Mouse (Mus musculus) spleen, adult 10 weeks (tissue): ENCODE results near the gene Lonp2. TPM values are rescaled to one million over a fixed set of nuclear protein-coding genes. Genes with fewer than 3 reads are reported as not detected.

ENCODE experiments used
- polyA plus RNA-seq: library from polyadenylated mRNA; stranded (reverse); fragments of 350-450 nt; fragmentation: Illumina TruSeq; extraction: RNeasy Lipid Tissue Mini Kit (QIAGEN cat#74804); gene quantifications from one replicate; pipeline ENCODE4 v1.2.3, GENCODE M21; 2015; ENCODE audit warnings: low replicate concordance; ENCODE audit not compliant: insufficient read depth

The Lonp2 gene
- polyA plus RNA-seq: 63.1 TPM

GRCm38 (mm10) chr8:86623911-86624731 is at the start of gene Lonp2:
Gene Lonp2 (plus strand): TSS chr8:86624043.

DNA sequence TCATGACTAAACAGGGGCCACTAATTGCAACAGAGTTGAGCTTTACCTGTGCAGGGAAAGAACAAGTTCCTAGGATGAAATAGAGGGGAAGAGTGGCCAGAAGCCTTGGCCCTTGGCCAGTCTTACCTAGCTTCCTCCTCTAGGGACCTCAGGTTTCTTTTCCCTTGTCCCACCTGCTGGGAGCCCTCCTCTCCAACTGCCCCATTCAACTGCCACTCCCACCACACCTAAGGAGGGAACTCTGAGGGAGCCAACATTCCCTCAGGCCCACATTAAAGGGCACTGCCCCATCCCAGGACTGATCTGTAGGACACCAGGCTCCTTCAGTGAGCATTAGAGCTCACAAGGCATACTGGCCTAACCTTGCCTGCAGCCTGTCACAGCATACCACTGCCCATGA is 43.4 kb upstream of the Lonp2 start, which contains the start of gene Abcc12:
Gene Abcc12, minus strand, starts transcription at position 229 of the 400 bp plus-strand sequence.

GRCm38 (mm10) chr8:86745221-86745934 is 121.5 kb downstream of the Lonp2 start, which contains the start of the genes Gm10638 and Siah1a:
Gene Gm10638 (plus strand): TSS chr8:86745699.
Gene Siah1a (minus strand): TSS chr8:86745934.

Other genes starting within 250 kb of the Lonp2 start
- not detected for gene Abcc12, start 43.4 kb upstream of the Lonp2 start, polyA plus RNA-seq
- 0.29 TPM for gene Gm10638, start 121.7 kb downstream of the Lonp2 start, polyA plus RNA-seq
- 26.3 TPM for gene Siah1a, start 121.9 kb downstream of the Lonp2 start, polyA plus RNA-seq